Mouse (Mus musculus): ENCODE data around the gene Slc15a5.

The Slc15a5 gene

GRCm38 (mm10) chr6:138054956-138055355 is 24.8 kb downstream of the Slc15a5 start:
- DNase-seq, result no peak

GRCm38 (mm10) chr6:138054166-138054565 is 25.6 kb downstream of the Slc15a5 start:
- peak in 1 of 2 experiments; percentile 61 for DNase-seq

- DNase-seq, result no peak
Observed at GRCm38 (mm10) chr6:138053686-138054085, 26.0 kb downstream of the Slc15a5 start.

DNA sequence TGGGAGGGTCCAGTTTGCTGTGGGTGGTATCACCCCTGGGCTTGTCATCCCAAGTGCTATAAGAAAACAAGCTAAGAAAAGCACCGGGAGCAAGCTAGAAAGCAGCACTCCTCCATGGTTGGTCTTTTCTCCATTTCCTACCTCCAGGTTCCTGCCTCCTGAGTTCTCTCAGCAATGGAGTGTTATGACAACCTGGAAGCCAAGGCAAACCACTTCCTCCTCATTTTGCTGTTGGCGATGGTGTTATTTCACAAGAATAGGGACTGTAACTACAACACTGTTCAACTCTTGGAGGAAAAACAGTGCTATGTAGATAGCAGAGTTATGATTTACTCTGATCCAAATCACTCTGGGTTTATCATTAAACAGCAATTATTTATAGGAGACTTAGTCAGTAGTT is 34.4 kb downstream of the Slc15a5 start:
- DNase-seq, result no peak

GRCm38 (mm10) chr6:138042891-138043290 is 36.8 kb downstream of the Slc15a5 start:
- DNase-seq, result no peak

DNA sequence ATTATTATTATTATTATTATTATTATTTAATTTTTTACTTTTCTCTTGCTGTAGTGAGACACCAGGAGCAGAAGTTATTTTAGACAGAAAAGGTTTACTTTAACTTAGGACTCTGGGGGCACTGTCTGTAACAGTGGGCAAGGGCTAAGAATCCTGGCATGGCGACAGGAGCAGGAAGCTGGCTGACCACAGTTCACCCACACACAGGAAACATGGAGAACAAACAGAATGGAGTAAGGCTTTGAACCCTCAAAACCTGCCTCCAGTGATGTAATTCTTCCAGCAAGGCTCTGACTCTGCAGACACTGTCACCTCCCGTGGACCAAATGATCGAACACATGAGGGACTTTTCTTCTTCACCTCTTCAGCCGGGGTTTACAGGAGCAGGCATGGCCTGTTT is 37.9 kb downstream of the Slc15a5 start:
- DNase-seq, result no peak

DNA sequence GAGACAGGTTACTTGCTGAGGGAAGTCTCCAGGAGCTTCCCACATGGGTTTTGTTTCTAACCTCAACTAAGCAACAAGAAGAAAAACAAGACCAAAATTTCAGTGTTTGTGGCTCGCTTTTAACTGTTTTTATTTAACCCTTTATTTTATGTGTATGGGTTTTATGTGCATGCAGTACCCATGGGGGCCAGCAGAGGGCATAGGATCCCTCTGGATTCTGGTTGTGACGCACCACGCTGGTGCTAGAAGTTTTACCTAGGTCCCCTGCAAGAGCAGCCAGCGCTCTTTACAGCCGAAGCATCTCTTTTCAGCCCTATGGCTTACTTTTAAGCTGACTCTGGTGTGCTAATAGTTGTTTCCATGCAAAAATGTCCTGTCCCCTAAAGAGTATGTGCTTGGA is 42.1 kb downstream of the Slc15a5 start:
- no peak for DNase-seq

- no peak for DNase-seq
Observed at GRCm38 (mm10) chr6:138036891-138037290, 42.8 kb downstream of the Slc15a5 start.

- DNase-seq, result no peak
Observed at GRCm38 (mm10) chr6:138016898-138017297, 62.8 kb downstream of the Slc15a5 start.

DNA sequence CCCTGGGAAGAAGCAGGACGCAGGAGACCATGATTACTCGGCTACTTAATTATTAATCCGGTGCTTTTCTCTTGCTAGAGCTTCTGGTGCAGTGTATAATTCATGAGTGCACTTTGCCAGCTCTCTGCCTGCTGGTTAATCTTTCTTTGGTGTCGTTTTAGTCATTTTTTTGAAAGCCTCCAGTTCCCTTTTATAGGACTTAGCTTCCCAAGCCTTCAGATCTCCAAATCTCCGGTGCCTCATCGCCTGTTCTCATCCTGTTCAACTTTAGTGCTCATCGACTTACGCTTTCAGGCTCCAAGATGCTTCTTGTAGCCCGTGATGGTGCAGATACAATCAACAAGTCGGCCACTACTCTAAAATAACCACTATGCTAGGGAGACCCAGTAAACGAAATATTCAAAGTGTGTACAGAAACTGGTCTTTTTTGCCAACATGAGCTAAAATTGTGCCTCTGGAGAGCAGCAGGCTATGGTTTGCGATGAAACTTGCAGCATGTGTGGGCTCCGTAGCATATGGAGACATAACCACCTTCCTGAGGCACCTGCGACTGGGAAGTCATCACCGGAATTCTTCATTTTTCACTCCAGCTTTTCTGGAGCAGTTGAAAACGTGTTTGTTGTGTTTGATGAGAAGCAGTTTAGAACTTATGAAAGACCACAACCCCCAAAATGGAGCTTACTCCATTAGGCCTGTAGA is 64.6 kb downstream of the Slc15a5 start:
- DNase-seq, result no peak

- no peak for DNase-seq
Observed at GRCm38 (mm10) chr6:138011955-138012354, 67.8 kb downstream of the Slc15a5 start.

- DNase-seq, result no peak
Observed at GRCm38 (mm10) chr6:138007705-138008104, 72.0 kb downstream of the Slc15a5 start.

- DNase-seq, result no peak
Observed at GRCm38 (mm10) chr6:138006525-138007251, 73.0 kb downstream of the Slc15a5 start.

DNA sequence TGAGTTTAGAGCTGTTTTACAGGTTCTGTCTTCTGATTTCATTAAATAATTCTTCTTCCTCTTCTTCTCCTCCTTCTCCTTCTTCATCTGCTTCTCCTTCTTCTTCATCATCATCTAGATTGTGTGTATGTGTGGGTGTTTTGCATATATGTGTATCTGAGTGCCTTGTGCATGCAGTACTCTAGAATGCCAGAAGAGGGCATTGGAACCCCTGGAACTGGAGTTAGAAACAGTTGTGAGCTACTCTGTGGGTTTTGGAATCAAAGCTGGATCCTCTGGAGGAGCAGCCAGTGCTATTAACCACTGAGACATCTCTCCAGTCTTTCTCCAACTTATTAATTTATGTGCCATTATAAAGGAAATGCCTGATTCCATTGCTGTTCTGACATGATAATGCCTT is 89.9 kb downstream of the Slc15a5 start:
- DNase-seq, result peak in 1 of 2 experiments; percentile 10

DNA sequence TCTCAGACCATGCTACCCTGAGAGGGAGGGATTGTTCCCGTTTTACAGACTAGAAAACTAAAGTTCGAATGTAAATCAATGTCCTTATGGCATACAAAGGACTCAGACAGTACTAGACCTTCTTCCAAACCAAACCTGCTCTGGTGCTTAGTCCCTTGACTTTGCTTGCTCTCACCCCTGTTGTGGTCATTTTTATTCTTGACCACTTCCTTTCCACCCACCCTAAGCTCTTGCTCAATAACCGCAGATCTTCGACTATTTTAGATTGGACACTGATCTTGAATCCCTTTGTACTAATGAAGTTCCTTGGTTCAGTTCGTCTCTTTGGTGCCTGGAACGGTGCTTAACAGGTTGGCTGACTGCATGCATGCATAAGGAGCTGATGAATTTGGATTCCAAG is 94.5 kb downstream of the Slc15a5 start:
- DNase-seq, result no peak

DNA sequence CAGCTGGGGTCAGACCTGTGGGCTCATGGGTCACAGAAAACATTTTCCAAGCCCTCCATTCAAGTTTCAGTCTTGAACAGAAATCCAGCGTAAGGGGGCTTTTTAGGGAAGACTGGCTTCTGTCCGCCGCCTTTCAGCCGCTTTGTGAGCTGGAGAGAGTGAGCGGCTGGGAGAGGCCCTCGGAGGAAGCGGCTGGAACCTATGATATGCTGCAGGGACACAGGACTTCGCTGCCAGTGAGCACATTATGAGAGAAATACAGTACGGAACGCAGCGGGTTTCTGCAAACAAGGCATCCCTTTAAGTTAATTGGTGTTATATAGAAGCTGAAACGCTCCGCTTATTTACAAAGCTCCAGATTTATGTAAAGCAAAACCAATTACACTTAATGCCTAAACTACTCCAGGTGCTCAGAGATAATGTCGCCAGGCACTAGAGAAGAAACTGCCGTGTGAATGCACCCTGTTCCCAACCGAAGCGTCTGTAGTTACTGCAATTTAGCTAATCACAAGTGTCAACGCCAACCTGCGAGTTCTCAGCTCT is 97.5 kb downstream of the Slc15a5 start:
- no peak for DNase-seq

DNA sequence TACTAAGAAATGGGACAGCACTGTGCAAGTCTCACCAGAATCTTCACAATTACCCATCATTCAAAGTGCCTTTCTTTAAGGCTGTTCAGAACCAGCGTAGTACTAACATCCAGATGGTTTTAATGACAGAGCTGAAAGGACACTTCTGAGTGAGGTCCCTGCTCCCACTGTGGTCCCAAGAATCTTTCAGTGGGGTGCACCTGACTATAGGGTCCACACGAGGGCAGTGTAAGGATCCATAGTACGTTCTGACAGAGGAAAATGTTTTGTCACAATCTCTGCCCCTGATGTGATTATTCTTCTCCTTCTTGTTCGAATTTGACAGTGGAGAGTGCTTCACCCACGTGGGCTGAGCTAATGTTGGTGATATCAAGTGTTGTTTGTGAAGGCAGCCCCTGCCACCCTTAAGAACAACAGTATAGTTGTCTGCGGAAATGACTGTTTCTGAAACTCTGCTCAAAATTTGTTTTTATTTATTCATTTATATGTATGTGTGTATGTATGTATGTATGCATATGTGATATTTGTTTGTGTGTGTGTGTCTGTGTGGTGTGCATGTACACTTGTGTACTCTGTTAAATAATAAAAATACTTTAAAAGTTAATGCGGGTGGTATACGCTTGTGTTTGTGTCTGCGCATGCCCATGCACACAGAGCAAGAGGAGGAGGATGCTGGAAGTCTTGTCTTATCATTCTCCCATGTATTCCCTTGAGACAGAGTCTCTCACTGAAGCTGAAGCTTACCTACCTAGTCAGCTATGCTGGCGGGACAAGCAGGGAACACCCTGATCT is 98.6 kb downstream of the Slc15a5 start:
- no peak for DNase-seq

DNA sequence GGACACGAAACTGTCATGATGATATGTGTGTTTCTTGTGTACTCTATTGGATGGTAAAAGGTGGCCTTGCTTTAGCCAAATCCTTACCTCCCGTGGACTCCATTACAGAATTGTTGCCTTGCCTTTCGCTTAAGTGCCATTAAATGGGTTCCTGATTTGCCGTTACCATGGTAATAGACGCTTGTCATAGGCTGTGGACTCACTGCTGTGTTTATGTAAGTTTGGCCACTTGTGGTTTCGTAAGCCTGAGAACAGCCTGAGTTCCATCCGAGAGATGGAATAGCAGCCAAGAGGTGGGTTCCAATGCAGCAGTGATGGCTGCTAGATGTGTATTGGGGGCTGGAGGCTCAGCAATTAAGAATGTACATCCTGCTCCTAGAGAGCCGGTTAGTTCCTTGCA is 99.3 kb downstream of the Slc15a5 start:
- no peak for DNase-seq

GRCm38 (mm10) chr6:137979802-137980201 is 99.9 kb downstream of the Slc15a5 start:
- DNase-seq, result no peak

- no peak for DNase-seq
Observed at GRCm38 (mm10) chr6:137976021-137976420, 103.7 kb downstream of the Slc15a5 start.

- DNase-seq, result no peak
Observed at GRCm38 (mm10) chr6:137963703-137964102, 116.0 kb downstream of the Slc15a5 start.

DNA sequence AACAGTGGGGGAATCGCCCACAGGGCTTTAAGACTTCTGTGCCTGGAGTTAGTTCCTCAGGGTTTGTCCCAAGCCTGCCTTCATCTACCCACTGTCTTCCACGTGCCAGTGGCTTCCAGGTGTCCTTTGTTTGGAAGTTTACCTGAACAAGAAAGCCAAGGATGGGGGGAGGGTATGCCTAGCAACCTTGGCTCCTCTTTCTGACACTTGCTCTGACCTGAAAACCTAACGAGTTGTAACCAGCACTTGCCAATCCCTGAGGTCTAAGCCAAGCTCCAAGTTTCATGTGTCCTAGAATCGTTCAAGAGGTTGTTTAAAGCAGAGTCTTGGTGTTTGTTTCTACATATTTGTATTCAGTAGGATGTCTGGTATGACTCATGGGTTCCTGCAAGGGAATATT is 116.9 kb downstream of the Slc15a5 start:
- DNase-seq, result no peak

GRCm38 (mm10) chr6:137960023-137960778 is 119.5 kb downstream of the Slc15a5 start:
- no peak for DNase-seq

Data from kidney, postnatal 25 days (tissue).